Mouse (Mus musculus): Measurements from ENCODE around the gene D6Wsu163e. TPM values are rescaled to one million over a fixed set of nuclear protein-coding genes. Genes with fewer than 3 reads are reported as not detected.

The D6Wsu163e gene
- total RNA-seq (2021), result 10 to 100 TPM; 44.1 to 55.6 TPM

GRCm38 (mm10) chr6:126939487-126940171 lies at the start of gene D6Wsu163e, which contains the start of gene Rad51ap1:
TSS of gene D6Wsu163e (plus strand) at chr6:126939962.
TSS of gene Rad51ap1 (minus strand) at chr6:126939587.
- DNase-seq, result peak; percentile 97
- intact Hi-C loops (cut with DNase I), result no loop called here

GRCm38 (mm10) chr6:126907378-126907777 lies 32.4 kb upstream of the D6Wsu163e start:
- no peak for DNase-seq
- intact Hi-C loops (cut with DNase I), result no loop called here

GRCm38 (mm10) chr6:126907876-126908275 lies 31.9 kb upstream of the D6Wsu163e start:
- intact Hi-C loops (cut with DNase I), result no loop called here
- no peak for DNase-seq

- no peak for DNase-seq
Measured at GRCm38 (mm10) chr6:126910727-126911126, 29.0 kb upstream of the D6Wsu163e start.

GRCm38 (mm10) chr6:126914928-126915327 lies 24.8 kb upstream of the D6Wsu163e start:
- intact Hi-C loops (cut with DNase I), result no loop called here
- DNase-seq, result no peak

More at GRCm38 (mm10) chr6:126910727-126911126, 29.0 kb upstream of the D6Wsu163e start:
- intact Hi-C loops (cut with DNase I), result no loop called here

GRCm38 (mm10) chr6:126921111-126921881 lies 18.5 kb upstream of the D6Wsu163e start, which contains the start of gene Dyrk4:
TSS of gene Dyrk4 (minus strand) at chr6:126921839.
- intact Hi-C loops (cut with DNase I), result no loop called here
- DNase-seq, result no peak

- intact Hi-C loops (cut with DNase I), result no loop called here
- DNase-seq, result no peak
Measured at GRCm38 (mm10) chr6:126932896-126933295, 6.9 kb upstream of the D6Wsu163e start.

- DNase-seq, result no peak
- intact Hi-C loops (cut with DNase I), result no loop called here
Measured at GRCm38 (mm10) chr6:126938047-126938446, 1.7 kb upstream of the D6Wsu163e start.

GRCm38 (mm10) chr6:126938853-126939486 lies 792 bp upstream of the D6Wsu163e start:
- no peak for DNase-seq

GRCm38 (mm10) chr6:126940451-126940850 lies 689 bp downstream of the D6Wsu163e start:
- intact Hi-C loops (cut with DNase I), result no loop called here
- no peak for DNase-seq

More at GRCm38 (mm10) chr6:126938853-126939486, 792 bp upstream of the D6Wsu163e start:
- intact Hi-C loops (cut with DNase I), result no loop called here

GRCm38 (mm10) chr6:126948336-126948735 lies 8.6 kb downstream of the D6Wsu163e start:
- intact Hi-C loops (cut with DNase I), result loop anchor here (5.0 kb wide), 1 partner anchor 139 kb away; no protein-coding TSS in a partner anchor
- DNase-seq, result no peak

GRCm38 (mm10) chr6:126955734-126956133 lies 16.0 kb downstream of the D6Wsu163e start:
- intact Hi-C loops (cut with DNase I), result loop anchor here (5.0 kb wide), 1 partner anchor 127 kb away; no protein-coding TSS in a partner anchor

GRCm38 (mm10) chr6:126961371-126962018 lies 21.7 kb downstream of the D6Wsu163e start:
- DNase-seq, result no peak
- intact Hi-C loops (cut with DNase I), result no loop called here

More at GRCm38 (mm10) chr6:126955734-126956133, 16.0 kb downstream of the D6Wsu163e start:
- DNase-seq, result peak; percentile 89

GRCm38 (mm10) chr6:126962709-126963108 lies 22.9 kb downstream of the D6Wsu163e start:
- DNase-seq, result no peak
- intact Hi-C loops (cut with DNase I), result no loop called here

GRCm38 (mm10) chr6:126963426-126963825 lies 23.7 kb downstream of the D6Wsu163e start:
- intact Hi-C loops (cut with DNase I), result no loop called here
- no peak for DNase-seq

- intact Hi-C loops (cut with DNase I), result no loop called here
- DNase-seq, result no peak
Measured at GRCm38 (mm10) chr6:126966241-126967026, 26.7 kb downstream of the D6Wsu163e start.

- no peak for DNase-seq
- intact Hi-C loops (cut with DNase I), result no loop called here
Measured at GRCm38 (mm10) chr6:126981539-126982234, 41.9 kb downstream of the D6Wsu163e start.

- no peak for DNase-seq
- intact Hi-C loops (cut with DNase I), result no loop called here
Measured at GRCm38 (mm10) chr6:126993676-126994075, 53.9 kb downstream of the D6Wsu163e start.

- intact Hi-C loops (cut with DNase I), result no loop called here
- no peak for DNase-seq
Measured at GRCm38 (mm10) chr6:126995494-126995893, 55.7 kb downstream of the D6Wsu163e start.
